Mouse (Mus musculus): ENCODE measurements around the gene Pgbd1. TPM values are rescaled to one million over a fixed set of nuclear protein-coding genes. Genes with fewer than 3 reads are reported as not detected.

Gene Pgbd1
- polyA plus RNA-seq, 1 experiment: not detected

DNA sequence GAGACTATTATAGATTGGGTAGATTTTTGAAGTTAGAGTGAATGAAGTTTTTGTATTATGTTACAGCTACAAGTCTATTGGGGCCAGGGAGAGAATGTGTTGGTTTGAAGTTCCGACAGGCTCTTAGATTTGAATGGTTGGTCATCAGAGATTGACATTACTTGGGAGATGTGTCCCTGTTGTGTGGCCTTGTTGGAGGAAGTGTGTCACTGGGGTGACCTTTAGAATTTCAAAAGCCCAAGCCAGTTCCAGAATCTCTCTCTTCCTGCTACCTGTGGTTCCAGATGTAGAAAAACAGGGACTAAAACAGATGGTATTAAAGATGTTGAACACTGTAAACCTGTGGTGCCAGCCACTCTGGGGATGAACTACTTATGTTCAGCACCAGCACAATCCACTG, 13.2 kb downstream of the Pgbd1 start:
- Histone ChIP-seq H3K27ac (ENCODE audit: control insufficient read depth, insufficient read depth, low read depth, low read length, poor library complexity) (no peak overlapping the region), H3K4me1 (ENCODE audit: control insufficient read depth, insufficient read depth, low read length) (no peaks in the 10 kb centered on the region), H3K4me3 (replicated peaks; ENCODE audit: control insufficient read depth, low read depth, low read length) (no peak overlapping the region)
- no peak for TF ChIP-seq CTCF (IDR thresholded peaks at IDR 0.05; ENCODE audit: control insufficient read depth, insufficient read depth, low read length)
- TF ChIP-seq POLR2A (IDR thresholded peaks at IDR 0.05; ENCODE audit: borderline replicate concordance, control insufficient read depth, low read depth, low read length): no peak
- 79% methylated on average over 1 of the region's 1 CpGs for WGBS

GRCm38 (mm10) chr13:21423301-21423700, 17.6 kb downstream of the Pgbd1 start:
- TF ChIP-seq POLR2A (IDR thresholded peaks at IDR 0.05; ENCODE audit: borderline replicate concordance, control insufficient read depth, low read depth, low read length) (no peak), CTCF (IDR thresholded peaks at IDR 0.05; ENCODE audit: control insufficient read depth, insufficient read depth, low read length) (no peak)
- 66% methylated on average over 5 of the region's 5 CpGs for WGBS
- Histone ChIP-seq H3K27ac (ENCODE audit: control insufficient read depth, insufficient read depth, low read depth, low read length, poor library complexity) (no peak overlapping the region), H3K4me1 (ENCODE audit: control insufficient read depth, insufficient read depth, low read length) (no peaks in the 10 kb centered on the region), H3K4me3 (replicated peaks; ENCODE audit: control insufficient read depth, low read depth, low read length) (no peak overlapping the region)

- no peak overlapping the region for H3K27ac ChIP-seq (ENCODE audit: control insufficient read depth, insufficient read depth, low read depth, low read length, poor library complexity)
- WGBS: 61% methylated on average over 6 of the region's 6 CpGs
- H3K4me1 ChIP-seq (ENCODE audit: control insufficient read depth, insufficient read depth, low read length): no peaks in the 10 kb centered on the region
- TF ChIP-seq CTCF (IDR thresholded peaks at IDR 0.05; ENCODE audit: control insufficient read depth, insufficient read depth, low read length) (no peak), POLR2A (IDR thresholded peaks at IDR 0.05; ENCODE audit: borderline replicate concordance, control insufficient read depth, low read depth, low read length) (no peak)
- no peak overlapping the region for H3K4me3 ChIP-seq (replicated peaks; ENCODE audit: control insufficient read depth, low read depth, low read length)
Measured at GRCm38 (mm10) chr13:21418865-21419264, 22.0 kb downstream of the Pgbd1 start.

- Histone ChIP-seq H3K27ac (ENCODE audit: control insufficient read depth, insufficient read depth, low read depth, low read length, poor library complexity) (no peak overlapping the region), H3K4me3 (replicated peaks; ENCODE audit: control insufficient read depth, low read depth, low read length) (no peak overlapping the region), H3K4me1 (ENCODE audit: control insufficient read depth, insufficient read depth, low read length) (no peaks in the 10 kb centered on the region)
- 76% methylated on average over 6 of the region's 6 CpGs for WGBS
- TF ChIP-seq CTCF (IDR thresholded peaks at IDR 0.05; ENCODE audit: control insufficient read depth, insufficient read depth, low read length): no peak
- TF ChIP-seq POLR2A (IDR thresholded peaks at IDR 0.05; ENCODE audit: borderline replicate concordance, control insufficient read depth, low read depth, low read length): no peak
Measured at GRCm38 (mm10) chr13:21417298-21418010, 23.4 kb downstream of the Pgbd1 start.

DNA sequence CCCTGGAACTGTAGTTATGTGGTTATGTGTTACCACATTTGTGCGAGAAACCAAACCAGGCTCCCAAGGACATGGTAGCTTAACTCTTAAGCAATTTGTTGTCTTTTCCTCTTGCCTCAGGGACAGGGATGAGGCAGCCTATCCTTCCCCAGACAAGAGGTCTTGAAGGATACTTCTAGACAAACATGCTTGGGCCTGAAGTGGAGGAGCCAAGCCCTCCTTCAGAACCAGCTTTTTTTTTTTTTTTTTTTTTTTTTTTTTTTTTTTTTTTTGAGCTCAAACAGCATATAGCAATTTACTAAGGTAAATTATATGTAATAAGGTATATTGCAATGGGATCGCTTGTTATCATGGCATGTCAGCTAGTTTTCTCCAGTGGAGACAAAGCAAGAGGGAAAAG, 25.1 kb downstream of the Pgbd1 start:
- Histone ChIP-seq H3K4me3 (replicated peaks; ENCODE audit: control insufficient read depth, low read depth, low read length) (no peak overlapping the region), H3K4me1 (ENCODE audit: control insufficient read depth, insufficient read depth, low read length) (no peaks in the 10 kb centered on the region), H3K27ac (ENCODE audit: control insufficient read depth, insufficient read depth, low read depth, low read length, poor library complexity) (no peak overlapping the region)
- WGBS: 67% methylated on average over 2 of the region's 2 CpGs
- TF ChIP-seq POLR2A (IDR thresholded peaks at IDR 0.05; ENCODE audit: borderline replicate concordance, control insufficient read depth, low read depth, low read length): no peak
- no peak for TF ChIP-seq CTCF (IDR thresholded peaks at IDR 0.05; ENCODE audit: control insufficient read depth, insufficient read depth, low read length)

DNA sequence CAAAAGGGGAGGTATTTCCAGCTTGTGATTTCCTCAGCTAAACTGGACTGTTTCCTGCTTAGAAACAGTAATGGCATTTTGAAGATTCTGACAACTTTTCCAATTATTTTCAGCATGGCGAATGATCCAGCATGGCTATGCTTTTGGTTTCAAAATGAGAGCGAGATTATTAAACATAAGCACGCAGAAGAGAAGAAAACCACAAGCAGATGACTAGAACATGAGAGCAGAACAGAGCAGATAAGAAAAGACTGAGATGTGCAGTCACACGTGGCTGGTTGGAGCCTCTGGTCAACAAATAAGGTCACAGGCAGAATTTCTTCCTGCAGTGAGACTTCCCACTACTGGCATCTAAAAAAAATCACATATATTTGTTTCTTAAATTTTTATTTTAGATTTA, 25.6 kb downstream of the Pgbd1 start:
- Histone ChIP-seq H3K4me3 (replicated peaks; ENCODE audit: control insufficient read depth, low read depth, low read length) (no peak overlapping the region), H3K4me1 (ENCODE audit: control insufficient read depth, insufficient read depth, low read length) (no peaks in the 10 kb centered on the region)
- 52% methylated on average over 4 of the region's 4 CpGs for WGBS

DNA sequence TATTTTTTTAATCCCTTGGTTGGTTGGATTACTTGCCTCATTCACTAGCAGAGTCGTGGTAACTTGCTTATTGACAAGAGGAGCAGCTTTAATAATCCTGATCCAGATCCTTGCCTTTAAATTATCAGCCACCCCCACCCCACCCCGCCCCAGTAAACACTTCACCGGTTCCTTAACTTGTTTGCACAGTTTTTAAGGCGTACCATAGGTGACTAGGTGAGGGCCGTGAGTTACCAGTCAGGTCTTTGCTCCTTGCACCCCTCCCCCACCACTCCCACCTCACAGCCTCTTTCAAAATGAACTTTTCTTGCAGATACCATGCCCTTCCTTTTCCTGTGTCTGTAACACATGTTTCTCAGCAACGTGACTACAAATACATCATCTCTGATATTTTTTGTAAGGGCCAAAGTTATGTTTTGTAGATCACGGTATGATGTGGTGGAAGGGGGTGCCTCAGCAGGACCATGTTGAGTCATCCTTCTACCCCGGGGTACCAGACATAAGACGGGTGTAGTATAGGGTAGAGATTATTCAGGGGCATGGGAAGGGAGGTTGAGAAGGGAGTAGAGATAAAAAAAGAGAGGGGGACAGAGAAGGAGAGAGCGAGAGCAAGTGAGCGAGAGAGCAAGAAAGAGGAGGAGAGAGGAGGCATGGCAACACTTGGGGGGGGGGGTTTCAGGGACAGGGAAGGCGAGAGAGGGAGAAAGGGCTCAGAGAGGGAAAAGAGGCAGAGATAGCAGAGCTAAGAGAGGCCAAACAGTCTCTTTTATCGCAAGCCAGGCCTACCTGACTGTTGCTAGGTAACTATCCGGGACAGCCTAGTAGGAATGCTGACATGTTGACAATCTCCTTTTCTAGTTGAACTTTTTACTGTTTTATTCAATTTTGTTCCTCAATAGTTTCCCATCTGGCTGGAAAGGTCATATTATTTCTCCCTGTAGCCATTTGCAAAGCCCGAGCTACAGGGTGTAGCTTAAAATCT, 26.3 kb downstream of the Pgbd1 start:
- no peaks in the 10 kb centered on the region for H3K4me1 ChIP-seq (ENCODE audit: control insufficient read depth, insufficient read depth, low read length)
- no peak overlapping the region for H3K27ac ChIP-seq (ENCODE audit: control insufficient read depth, insufficient read depth, low read depth, low read length, poor library complexity)
- WGBS: 68% methylated on average over 15 of the region's 15 CpGs
- TF ChIP-seq CTCF (IDR thresholded peaks at IDR 0.05; ENCODE audit: control insufficient read depth, insufficient read depth, low read length) (no peak), POLR2A (IDR thresholded peaks at IDR 0.05; ENCODE audit: borderline replicate concordance, control insufficient read depth, low read depth, low read length) (no peak)
- H3K4me3 ChIP-seq (replicated peaks; ENCODE audit: control insufficient read depth, low read depth, low read length): no peak overlapping the region

More for the DNA sequence above, 25.6 kb downstream of the Pgbd1 start:
- no peak overlapping the region for H3K27ac ChIP-seq (ENCODE audit: control insufficient read depth, insufficient read depth, low read depth, low read length, poor library complexity)
- no peak for TF ChIP-seq POLR2A (IDR thresholded peaks at IDR 0.05; ENCODE audit: borderline replicate concordance, control insufficient read depth, low read depth, low read length)
- TF ChIP-seq CTCF (IDR thresholded peaks at IDR 0.05; ENCODE audit: control insufficient read depth, insufficient read depth, low read length): no peak

DNA sequence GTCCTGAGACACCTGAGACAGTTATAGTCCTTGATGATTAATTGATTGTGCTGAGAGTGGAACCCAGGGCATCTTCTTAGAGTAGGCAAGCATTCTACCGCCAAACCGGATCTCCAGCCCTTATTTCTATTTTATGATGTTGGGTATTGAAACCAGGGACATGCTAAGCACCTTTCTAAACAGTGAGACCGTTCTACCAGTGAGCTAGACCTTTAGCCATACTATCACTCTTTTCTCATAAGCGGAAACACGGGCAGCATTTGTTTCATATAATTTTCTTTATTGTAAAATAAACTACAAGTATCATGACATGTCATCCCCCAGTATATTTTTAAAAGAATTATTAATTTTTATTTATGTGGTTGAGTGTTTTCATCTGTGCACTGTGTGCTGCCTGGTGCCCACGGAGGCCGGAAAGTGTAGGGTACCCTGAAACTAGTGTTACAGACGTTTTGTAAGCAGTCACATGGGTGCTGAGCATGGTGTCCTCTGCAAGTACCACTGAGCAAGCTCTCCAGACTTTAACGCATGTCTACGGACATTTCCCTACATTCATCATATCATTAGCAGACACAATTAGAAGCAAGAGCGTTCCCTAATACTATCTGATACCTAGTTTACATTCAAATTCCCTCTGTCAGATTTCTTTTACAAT, 31.9 kb downstream of the Pgbd1 start:
- Histone ChIP-seq H3K4me3 (replicated peaks; ENCODE audit: control insufficient read depth, low read depth, low read length) (peak overlapping the region; percentile 66), H3K27ac (ENCODE audit: control insufficient read depth, insufficient read depth, low read depth, low read length, poor library complexity) (no peak overlapping the region), H3K4me1 (ENCODE audit: control insufficient read depth, insufficient read depth, low read length) (no peaks in the 10 kb centered on the region)
- TF ChIP-seq CTCF (IDR thresholded peaks at IDR 0.05; ENCODE audit: control insufficient read depth, insufficient read depth, low read length): no peak
- no peak for TF ChIP-seq POLR2A (IDR thresholded peaks at IDR 0.05; ENCODE audit: borderline replicate concordance, control insufficient read depth, low read depth, low read length)
- 63% methylated on average over 11 of the region's 11 CpGs for WGBS
